Mouse (Mus musculus) kidney, postnatal 0 days (tissue): ENCODE data around the gene Abhd2. TPM values are rescaled to one million over a fixed set of nuclear protein-coding genes. Genes with fewer than 3 reads are reported as not detected.

Experiments
- ATAC-seq: fragments of 200-750 bp; cut with Nextera tagmentation; replicated peaks from 2 replicates; pipeline ENCODE4 v1.8.0; 2017; ENCODE audit warnings: low read depth, moderate number of reproducible peaks, moderate TSS enrichment, moderate library complexity; ENCODE audit not compliant: low FRiP score
- DNase-seq: peaks from one replicate; pipeline ENCODE4 v3.0.0-alpha.2; 2016; ENCODE audit warnings: low spot score
- H3K27ac ChIP-seq: fragments of 300-500 bp; sonication (generic); 2 replicates; pipeline ENCODE4 v1.5.1; 2014; ENCODE audit warnings: mild to moderate bottlenecking
- H3K27me3 ChIP-seq: fragments of 300-500 bp; sonication (generic); 2 replicates; pipeline ENCODE4 v1.6.1; 2014; ENCODE audit warnings: low read length, mixed read lengths; ENCODE audit not compliant: insufficient read depth
- H3K36me3 ChIP-seq: fragments of 300-500 bp; sonication (generic); 2 replicates; pipeline ENCODE4 v1.6.1; 2014; ENCODE audit warnings: low read length, mixed read lengths; ENCODE audit not compliant: insufficient read depth
- H3K4me1 ChIP-seq: fragments of 300-500 bp; sonication (generic); replicated peaks from 2 replicates; pipeline ENCODE4 v1.6.1; 2014; ENCODE audit warnings: antibody characterized with exemption, low read length, mixed read lengths; ENCODE audit not compliant: insufficient read depth
- H3K4me2 ChIP-seq: fragments of 300-500 bp; sonication (generic); 2 replicates; pipeline ENCODE4 v1.6.1; 2014; ENCODE audit warnings: mild to moderate bottlenecking, low read length, moderate library complexity, mixed read lengths
- H3K4me3 ChIP-seq: fragments of 300-500 bp; sonication (generic); replicated peaks from 2 replicates; pipeline ENCODE4 v1.5.1; 2014; ENCODE audit warnings: low read depth, low read length
- H3K9ac ChIP-seq: fragments of 300-500 bp; sonication (generic); 2 replicates; pipeline ENCODE4 v1.6.1; 2014; ENCODE audit warnings: low read depth, low read length
- H3K9me3 ChIP-seq: fragments of 300-500 bp; sonication (generic); replicated peaks from 2 replicates; pipeline ENCODE4 v1.6.1; 2016; ENCODE audit warnings: low read length, inconsistent platforms, mixed read lengths
- CTCF ChIP-seq: IDR thresholded peaks from 2 replicates; pipeline ENCODE4 v1.5.1; 2016; ENCODE audit warnings: antibody characterized with exemption, low read depth, mild to moderate bottlenecking, moderate library complexity
- WGBS: fragments of 180-500 bp; shearing (Covaris S2); extraction: QIAGEN DNeasy Blood & Tissue Kit; methylation state at CpG from one replicate; pipeline ENCODE4 v1.1.7; 2014; 5-methylcytosine and 5-hydroxymethylcytosine counted together
- polyA plus RNA-seq: library from polyadenylated mRNA; unstranded; fragments of >200 nt; fragmentation: Nextera tagmentation; extraction: Ambion mirVana; gene quantifications from 2 replicates; pipeline ENCODE4 v1.2.1, GENCODE M21; 2015

The Abhd2 gene
- polyA plus RNA-seq, 1 experiment from 2014 or later, result 17.6 TPM

DNA sequence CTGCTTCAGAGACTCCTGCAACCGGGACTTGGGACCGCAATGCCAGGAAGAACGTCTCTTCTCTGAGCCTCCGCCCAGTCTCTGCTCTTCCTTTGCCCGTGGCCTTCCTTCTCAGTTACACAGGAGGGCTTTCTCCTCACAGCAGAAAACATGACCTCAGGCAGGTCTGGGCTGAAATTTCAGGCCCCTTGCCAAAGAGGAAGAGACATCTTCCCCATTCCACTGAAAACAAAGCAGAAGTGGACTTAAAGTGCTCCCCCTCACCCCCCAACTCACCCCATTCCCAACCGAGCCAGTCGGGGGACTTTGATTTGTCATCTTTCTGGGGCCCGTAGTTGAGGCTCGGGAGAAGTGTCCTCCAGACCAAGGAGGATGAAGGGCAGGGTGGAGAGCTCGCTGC, 41.0 kb upstream of the Abhd2 start:
- Histone ChIP-seq H3K27me3 (no peaks in the 10 kb centered on the region), H3K9me3 (no peaks in the 10 kb centered on the region), H3K4me1 (no peaks in the 10 kb centered on the region), H3K9ac (no peak overlapping the region), H3K4me3 (no peak overlapping the region), H3K36me3 (no peaks in the 10 kb centered on the region), H3K27ac (no peak overlapping the region), H3K4me2 (no peak overlapping the region)
- DNase-seq, result no peak
- WGBS, result 71% methylated on average over 10 of the region's 10 CpGs
- ATAC-seq, result no peak
- TF ChIP-seq CTCF, result no peak

DNA sequence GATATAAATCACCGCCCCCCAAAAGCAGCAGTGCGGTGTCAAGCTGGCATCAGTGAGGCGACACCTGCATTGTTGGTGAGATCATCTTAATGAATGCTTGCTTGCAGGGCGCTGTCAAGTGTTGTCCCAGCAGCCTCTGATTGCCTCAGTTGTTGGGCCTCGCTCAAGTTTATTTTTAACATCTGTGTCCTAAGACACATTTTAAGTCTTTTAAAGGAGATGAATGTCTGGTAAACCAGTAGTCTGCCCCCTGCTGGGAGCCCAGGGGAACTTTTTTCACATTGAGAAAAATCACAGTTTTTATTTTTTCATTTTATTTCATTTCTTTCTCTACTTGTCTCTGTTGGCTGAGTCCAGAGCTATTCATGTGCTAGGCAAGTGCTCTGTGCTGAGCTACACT, 34.3 kb upstream of the Abhd2 start:
- DNase-seq (peak; percentile 61), ATAC-seq (no peak)
- H3K27ac ChIP-seq, result no peak overlapping the region
- no peak overlapping the region for H3K9ac ChIP-seq
- no peak overlapping the region for H3K4me3 ChIP-seq
- H3K9me3 ChIP-seq, result no peaks in the 10 kb centered on the region
- H3K36me3 ChIP-seq, result no peaks in the 10 kb centered on the region
- H3K4me1 ChIP-seq, result no peaks in the 10 kb centered on the region
- 82% methylated on average over 5 of the region's 5 CpGs for WGBS
- peak; percentile 74 for TF ChIP-seq CTCF
- no peaks in the 10 kb centered on the region for H3K27me3 ChIP-seq
- no peak overlapping the region for H3K4me2 ChIP-seq

DNA sequence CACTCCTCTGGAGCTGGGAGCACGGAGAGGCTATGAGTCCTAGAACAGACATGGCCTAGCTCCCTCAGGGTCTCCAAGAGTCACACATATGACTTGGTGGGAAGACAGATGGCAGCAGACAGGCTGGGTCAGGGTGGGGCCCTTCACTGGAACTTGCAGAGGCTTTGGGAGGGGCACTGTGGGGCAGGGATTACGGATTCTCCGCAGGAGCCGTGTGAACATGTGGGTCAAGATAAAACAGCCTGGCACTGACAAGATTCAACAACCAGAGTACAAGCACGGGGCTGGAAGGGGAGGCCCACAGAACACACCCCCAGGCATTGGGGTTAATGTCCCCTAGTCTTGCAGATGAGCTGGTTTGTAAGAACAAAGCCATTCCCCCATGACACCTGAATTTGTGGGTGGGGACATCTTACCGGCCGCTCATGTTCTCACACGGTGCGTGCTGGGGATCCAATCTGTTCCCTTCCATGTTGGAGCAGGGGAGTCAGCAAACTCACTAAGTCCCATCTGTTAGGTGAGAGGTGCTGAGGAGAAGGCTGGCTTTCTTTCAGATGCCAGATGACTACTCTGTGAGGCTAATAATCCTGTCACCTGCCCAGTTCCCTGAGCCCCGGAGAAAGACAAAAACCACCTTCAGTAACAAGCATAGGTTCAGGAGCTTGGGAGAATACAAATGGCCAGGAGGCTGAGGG, 30.9 kb upstream of the Abhd2 start:
- no peaks in the 10 kb centered on the region for H3K9me3 ChIP-seq
- no peak overlapping the region for H3K27ac ChIP-seq
- H3K27me3 ChIP-seq, result no peaks in the 10 kb centered on the region
- TF ChIP-seq CTCF, result no peak
- ATAC-seq (no peak), DNase-seq (no peak)
- 76% methylated on average over 10 of the region's 10 CpGs for WGBS
- no peak overlapping the region for H3K4me3 ChIP-seq
- H3K4me2 ChIP-seq, result no peak overlapping the region
- no peaks in the 10 kb centered on the region for H3K36me3 ChIP-seq
- no peak overlapping the region for H3K9ac ChIP-seq
- H3K4me1 ChIP-seq, result no peaks in the 10 kb centered on the region

DNA sequence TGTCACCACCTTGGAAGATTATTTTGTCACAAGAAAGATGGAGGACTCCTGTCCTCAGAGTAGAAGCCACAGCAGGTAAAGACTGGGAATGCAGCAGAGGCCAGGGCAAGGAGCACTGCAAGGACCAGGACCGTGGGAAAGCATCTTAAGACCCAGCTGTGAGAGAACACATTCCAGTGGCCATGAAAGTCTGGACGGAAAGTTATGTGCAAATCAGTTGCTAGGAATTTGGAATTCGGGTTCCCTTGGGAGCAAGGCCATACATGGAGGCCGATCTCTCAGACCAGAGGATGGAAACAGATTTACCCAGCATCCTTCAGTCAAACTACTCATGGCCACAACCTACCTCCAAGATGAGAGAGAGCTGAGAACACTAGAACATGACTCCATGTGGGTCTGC, 29.8 kb upstream of the Abhd2 start:
- 56% methylated on average over 4 of the region's 4 CpGs for WGBS
- no peaks in the 10 kb centered on the region for H3K36me3 ChIP-seq

DNA sequence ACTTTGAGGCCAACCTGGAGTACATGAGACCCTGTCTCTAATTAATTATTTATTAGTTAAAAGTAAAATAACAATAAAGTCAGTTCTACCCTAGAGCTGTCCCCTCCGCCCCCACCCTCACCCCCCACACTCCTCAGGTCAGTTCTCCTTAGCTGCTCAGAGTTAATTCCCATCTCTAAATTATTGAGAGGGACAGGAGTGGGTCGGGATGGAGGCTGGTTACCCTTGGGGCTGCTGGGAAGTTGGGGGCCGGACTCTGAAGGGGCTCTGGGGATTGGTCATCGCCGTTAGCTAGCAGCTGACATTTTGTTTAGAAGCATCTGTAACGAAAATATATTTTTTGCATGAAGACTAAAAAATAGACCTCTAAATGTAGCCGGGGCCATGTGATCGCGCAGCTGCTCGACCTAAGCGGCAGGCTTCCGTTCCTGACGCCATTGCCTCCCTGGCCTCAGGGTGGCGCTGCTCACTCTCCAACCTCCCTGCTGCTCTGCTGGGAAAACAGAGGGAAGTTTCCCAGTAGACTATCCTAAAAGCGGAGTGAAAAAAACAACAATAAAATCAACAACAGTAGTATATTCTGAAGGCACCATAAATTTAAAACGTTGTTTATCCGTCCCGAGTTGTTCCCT, 26.8 kb upstream of the Abhd2 start:
- H3K27ac ChIP-seq, result no peak overlapping the region
- peak; percentile 92 for TF ChIP-seq CTCF
- DNase-seq, result peak; percentile 88
- H3K4me1 ChIP-seq, result no peaks in the 10 kb centered on the region
- H3K36me3 ChIP-seq, result no peaks in the 10 kb centered on the region
- no peak overlapping the region for H3K9ac ChIP-seq
- peak overlapping the region; percentile 41 for H3K4me2 ChIP-seq
- 11% methylated on average over 18 of the region's 18 CpGs for WGBS
- H3K27me3 ChIP-seq, result no peaks in the 10 kb centered on the region
- H3K9me3 ChIP-seq, result no peaks in the 10 kb centered on the region
- H3K4me3 ChIP-seq, result 0 out of 2 replicates have a peak overlapping the region, but pooled peaks have one; percentile 5
- peak; percentile 68 for ATAC-seq

More for the DNA sequence above, 29.8 kb upstream of the Abhd2 start:
- Histone ChIP-seq H3K9me3 (no peaks in the 10 kb centered on the region), H3K4me1 (no peaks in the 10 kb centered on the region), H3K4me3 (no peak overlapping the region), H3K9ac (no peak overlapping the region), H3K27me3 (no peaks in the 10 kb centered on the region), H3K27ac (no peak overlapping the region), H3K4me2 (no peak overlapping the region)
- DNase-seq, result peak; percentile 75
- no peak for ATAC-seq
- no peak for TF ChIP-seq CTCF

DNA sequence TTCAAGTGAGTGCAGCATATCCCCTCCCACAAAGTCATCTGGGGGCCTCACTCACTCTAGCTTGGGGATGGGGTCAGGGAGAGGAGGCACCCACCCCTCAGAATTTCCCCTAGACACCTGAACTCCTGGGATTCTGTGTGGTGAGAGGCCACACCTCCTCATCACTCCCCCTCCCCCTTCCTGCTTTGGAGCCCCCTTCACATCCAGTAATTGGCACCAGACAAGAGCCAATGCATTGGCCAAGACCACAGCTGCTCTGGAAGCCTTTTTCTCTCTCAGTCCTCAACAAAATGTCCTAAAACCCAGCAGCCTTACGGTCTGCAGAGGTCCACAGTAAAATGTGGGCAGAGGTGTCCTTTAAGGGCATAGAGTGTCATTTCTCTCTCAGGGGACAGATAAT, 25.6 kb upstream of the Abhd2 start:
- no peak for DNase-seq
- no peak for ATAC-seq
- no peak overlapping the region for H3K9ac ChIP-seq
- H3K27ac ChIP-seq, result no peak overlapping the region
- no peak overlapping the region for H3K4me3 ChIP-seq
- no peaks in the 10 kb centered on the region for H3K36me3 ChIP-seq
- H3K9me3 ChIP-seq, result no peaks in the 10 kb centered on the region
- WGBS, result 57% methylated on average over 1 of the region's 1 CpGs
- no peaks in the 10 kb centered on the region for H3K27me3 ChIP-seq
- TF ChIP-seq CTCF, result no peak
- H3K4me2 ChIP-seq, result no peak overlapping the region
- H3K4me1 ChIP-seq, result no peaks in the 10 kb centered on the region
